Mouse (Mus musculus): Measurements from ENCODE around the gene Snx29. TPM values are rescaled to one million over a fixed set of nuclear protein-coding genes. Genes with fewer than 3 reads are reported as not detected.

The Snx29 gene
- total RNA-seq, 2 experiments from 2014 or later: 23.8 to 24.9 TPM

- Histone ChIP-seq H3K27ac (no peak overlapping the region), H3K4me3 (no peak overlapping the region)
- no peak for DNase-seq (ENCODE audit: low spot score in 2 of 2)
- no peak for TF ChIP-seq CTCF (conservative IDR thresholded peaks at IDR 0.05)
Measured at GRCm38 (mm10) chr16:11790476-11790875, 467.8 kb downstream of the Snx29 start.

- TF ChIP-seq CTCF (conservative IDR thresholded peaks at IDR 0.05): no peak
- no peak overlapping the region for H3K4me3 ChIP-seq
- no peak overlapping the region for H3K27ac ChIP-seq
- no peak for DNase-seq (ENCODE audit: low spot score in 2 of 2)
Measured at GRCm38 (mm10) chr16:11793391-11793790, 470.7 kb downstream of the Snx29 start.

DNA sequence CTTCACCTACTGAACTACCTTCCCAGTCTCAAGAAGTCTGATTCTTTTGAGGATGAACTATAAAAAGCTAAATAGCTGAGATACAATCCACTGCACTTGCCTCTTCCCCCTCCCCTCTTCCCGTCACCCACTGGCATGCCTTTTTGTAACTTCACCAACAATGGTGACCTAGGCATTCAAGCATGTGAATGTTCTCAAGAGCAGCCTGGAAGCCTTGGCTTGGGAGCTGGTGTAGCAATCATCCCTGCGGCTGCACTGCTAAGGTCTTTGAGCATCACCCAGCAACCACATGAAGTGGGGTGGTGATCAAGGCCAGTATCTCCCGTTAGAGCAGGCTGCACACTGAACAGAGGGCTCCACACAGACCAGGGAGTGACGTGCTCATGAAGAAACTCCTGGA, 471.9 kb downstream of the Snx29 start:
- Histone ChIP-seq H3K27ac (no peak overlapping the region), H3K4me3 (no peak overlapping the region)
- DNase-seq (ENCODE audit: low spot score in 2 of 2): no peak
- no peak for TF ChIP-seq CTCF (conservative IDR thresholded peaks at IDR 0.05)

DNA sequence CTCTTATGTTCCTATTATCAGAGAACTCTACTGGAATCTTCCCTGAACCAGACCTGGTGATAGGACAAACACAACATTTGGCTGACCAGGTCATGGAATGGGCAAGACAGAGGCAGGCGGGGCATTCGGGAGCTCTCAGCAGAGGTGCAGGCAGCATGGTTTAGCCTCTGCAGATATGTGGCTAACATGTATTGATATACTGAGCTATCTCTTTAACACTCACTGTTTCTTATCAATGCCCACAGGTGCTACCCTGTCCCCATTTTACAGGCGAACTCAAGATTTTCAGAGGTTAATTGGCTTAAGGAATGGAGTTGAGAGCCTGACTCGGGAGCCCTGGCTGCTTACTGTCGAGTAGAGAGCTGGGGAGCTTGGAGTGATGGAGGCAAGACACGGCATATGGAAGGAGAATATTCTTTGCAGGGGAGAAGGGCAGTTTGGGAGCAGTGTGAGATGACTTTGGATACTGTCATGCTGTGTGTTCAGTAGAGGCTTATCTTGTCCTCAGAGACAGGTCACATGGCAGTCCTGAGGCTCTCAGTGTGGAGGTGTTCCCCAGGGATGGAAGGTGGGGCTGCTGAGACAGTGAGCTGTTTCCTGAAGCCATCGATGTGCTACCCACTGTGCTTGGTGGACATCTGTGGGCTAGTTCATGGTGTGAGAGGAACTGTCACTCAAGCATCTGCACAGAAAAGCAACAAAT, 473.2 kb downstream of the Snx29 start:
- TF ChIP-seq CTCF (conservative IDR thresholded peaks at IDR 0.05): no peak
- no peak for DNase-seq (ENCODE audit: low spot score in 2 of 2)
- H3K27ac ChIP-seq: no peak overlapping the region
- H3K4me3 ChIP-seq: no peak overlapping the region

- Histone ChIP-seq H3K4me3 (no peak overlapping the region), H3K27ac (no peak overlapping the region)
- TF ChIP-seq CTCF (conservative IDR thresholded peaks at IDR 0.05): no peak
- DNase-seq (ENCODE audit: low spot score in 2 of 2): no peak
Measured at GRCm38 (mm10) chr16:11801960-11802539, 479.3 kb downstream of the Snx29 start.

Other genes with a start within 250 kb of the Snx29 start
- gene Txndc11, start 188.3 kb upstream of the Snx29 start, total RNA-seq (2021): 10 to 100 TPM; 30.5 to 31.5 TPM
- 10 to 100 TPM; 74.5 to 96.1 TPM for gene Zc3h7a, start 146.5 kb upstream of the Snx29 start, total RNA-seq (2021)
- gene Rsl1d1, start 119.6 kb upstream of the Snx29 start, total RNA-seq (2021): 10 to 100 TPM; 54.1 to 58.0 TPM
- gene Gspt1, start 68.6 kb upstream of the Snx29 start, total RNA-seq (2021): 10 to 100 TPM; 85.1 to 86.5 TPM
- not detected for gene Tnfrsf17, start 9.1 kb upstream of the Snx29 start, total RNA-seq (2021)

Measured in layer of hippocampus, adult 2 months (tissue).